Mouse (Mus musculus): ENCODE data around the gene Vmn1r104. TPM values are rescaled to one million over a fixed set of nuclear protein-coding genes. Genes with fewer than 3 reads are reported as not detected.
"Not testable (repeated sequence)": the region's sequence is repeated elsewhere in the genome, so short reads cannot be mapped to it uniquely, and the experiment has no call there.

The Vmn1r104 gene
- total RNA-seq (2021): not detected
- long read RNA-seq, experiment 1: 0 reads
- long read RNA-seq, experiment 2: 0 reads

DNA sequence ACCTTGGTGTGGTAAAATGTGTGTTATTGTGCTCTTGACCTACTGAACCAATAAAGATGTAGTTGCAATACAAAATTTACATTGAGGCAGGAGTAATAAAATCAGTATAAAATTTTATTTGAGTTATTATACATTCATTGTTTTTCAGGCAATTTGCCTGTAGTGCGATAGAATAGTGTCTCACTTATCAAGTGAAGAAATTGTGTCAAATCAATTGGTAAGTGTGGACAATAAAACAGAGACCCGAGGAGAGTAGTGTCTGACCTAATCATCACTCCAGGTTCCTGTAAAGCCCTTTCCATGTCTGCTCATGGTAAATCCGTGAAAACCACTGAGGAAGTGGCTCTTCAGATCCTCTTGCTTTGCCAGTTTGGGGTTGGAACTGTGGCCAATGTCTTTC lies at the start of gene Vmn1r104:
TSS of gene Vmn1r104 (plus strand) at position 301 of the 400 bp plus-strand sequence.
- intact Hi-C loops (cut with DNase I); DNase-seq: not testable (repeated sequence)

DNA sequence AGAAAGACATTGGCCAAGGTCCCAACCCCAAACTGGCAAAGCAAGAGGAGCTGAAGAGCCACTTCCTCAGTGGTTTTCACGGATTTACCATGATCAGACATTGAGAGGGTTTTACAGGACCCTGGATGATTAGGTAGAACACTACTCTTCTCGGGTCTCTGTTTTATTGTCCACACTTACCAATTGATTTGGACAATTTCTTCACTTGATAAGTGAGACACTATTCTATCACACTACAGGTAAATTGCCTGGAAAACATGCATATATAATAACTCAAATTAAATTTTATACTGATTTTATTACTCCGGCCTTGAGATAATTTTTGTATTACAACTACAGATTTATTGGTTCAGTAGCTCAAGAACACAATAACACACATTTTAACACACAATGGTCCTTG lies 23.2 kb upstream of the Vmn1r104 start, which contains the start of gene Vmn1r103:
TSS of gene Vmn1r103 (minus strand) at position 101 of the 400 bp plus-strand sequence.
- intact Hi-C loops (cut with DNase I): not testable (repeated sequence)

DNA sequence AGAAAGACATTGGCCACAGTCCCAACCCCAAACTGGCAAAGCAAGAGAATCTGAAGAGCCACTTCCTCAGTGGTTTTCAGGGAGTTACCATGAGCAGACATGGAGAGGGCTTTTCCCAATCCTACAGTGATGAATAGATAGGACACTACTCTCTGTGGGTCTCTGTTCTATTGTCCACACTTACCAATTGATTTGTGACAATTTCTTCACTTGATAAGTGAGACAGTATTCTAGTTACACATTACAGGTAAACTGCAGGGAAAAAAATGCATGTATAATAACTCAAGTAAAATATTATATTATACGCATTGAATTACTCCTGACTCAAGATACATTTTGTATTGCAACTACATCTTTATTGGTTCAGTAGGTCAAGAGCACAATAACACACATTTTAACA lies 12.0 kb downstream of the Vmn1r104 start, which contains the start of gene Gm5726:
TSS of gene Gm5726 (minus strand) at position 101 of the 400 bp plus-strand sequence.
- intact Hi-C loops (cut with DNase I); DNase-seq: not testable (repeated sequence)

More for the DNA sequence above, 23.2 kb upstream of the Vmn1r104 start, which contains the start of gene Vmn1r103:
- not testable (repeated sequence) for DNase-seq

DNA sequence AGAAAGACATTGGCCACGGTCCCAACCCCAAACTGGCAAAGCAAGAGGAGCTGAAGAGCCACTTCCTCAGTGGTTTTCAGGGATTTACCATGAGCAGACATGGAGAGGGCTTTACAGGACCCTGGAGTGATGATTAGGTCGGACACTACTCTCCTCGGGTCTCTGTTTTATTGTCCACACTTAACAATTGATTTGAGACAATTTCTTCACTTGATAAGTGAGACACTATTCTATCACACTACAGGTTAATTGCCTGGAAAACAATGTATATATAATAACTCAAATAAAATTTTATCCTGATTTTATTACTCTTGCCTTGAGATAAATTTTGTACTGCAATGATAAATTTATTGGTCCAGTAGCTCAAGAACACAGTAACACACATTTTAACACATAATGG lies 42.5 kb downstream of the Vmn1r104 start, which contains the start of gene Gm4141:
TSS of gene Gm4141 (minus strand) at position 101 of the 400 bp plus-strand sequence.
- DNase-seq; intact Hi-C loops (cut with DNase I): not testable (repeated sequence)

Other genes with a start within 250 kb of the Vmn1r104 start
- gene Gm4133, start 199.8 kb upstream of the Vmn1r104 start, total RNA-seq (2021): not detected
- gene Gm5728, start 158.4 kb upstream of the Vmn1r104 start, total RNA-seq (2021): not detected
- gene Vmn1r100, start 115.9 kb upstream of the Vmn1r104 start, total RNA-seq (2021): not detected
- gene Vmn1r101, start 91.2 kb upstream of the Vmn1r104 start, total RNA-seq (2021): not detected
- gene Gm10670, start 58.9 kb upstream of the Vmn1r104 start, total RNA-seq (2021): not detected
- not detected for gene Vmn1r103, start 23.3 kb upstream of the Vmn1r104 start, total RNA-seq (2021)
- not detected for gene Gm5726, start 11.9 kb downstream of the Vmn1r104 start, total RNA-seq (2021)
- gene Gm4141, start 42.4 kb downstream of the Vmn1r104 start, total RNA-seq (2021): not detected
- not detected for gene Gm4513, start 65.2 kb downstream of the Vmn1r104 start, total RNA-seq (2021)
- not detected for gene Vmn1r107, start 135.1 kb downstream of the Vmn1r104 start, total RNA-seq (2021)
- gene Vmn1r111, start 169.4 kb downstream of the Vmn1r104 start, total RNA-seq (2021): not detected
- gene Gm10668, start 196.8 kb downstream of the Vmn1r104 start, total RNA-seq (2021): not detected
- not detected for gene Vmn1r112, start 237.3 kb downstream of the Vmn1r104 start, total RNA-seq (2021)

Data from gastrocnemius, postnatal 36 days (tissue).